Mouse (Mus musculus): Measurements from ENCODE around the gene Skp1a. TPM values are rescaled to one million over a fixed set of nuclear protein-coding genes. Genes with fewer than 3 reads are reported as not detected.

Gene Skp1a
- polyA plus RNA-seq, 1 experiment from 2014 or later, result 843 TPM

DNA sequence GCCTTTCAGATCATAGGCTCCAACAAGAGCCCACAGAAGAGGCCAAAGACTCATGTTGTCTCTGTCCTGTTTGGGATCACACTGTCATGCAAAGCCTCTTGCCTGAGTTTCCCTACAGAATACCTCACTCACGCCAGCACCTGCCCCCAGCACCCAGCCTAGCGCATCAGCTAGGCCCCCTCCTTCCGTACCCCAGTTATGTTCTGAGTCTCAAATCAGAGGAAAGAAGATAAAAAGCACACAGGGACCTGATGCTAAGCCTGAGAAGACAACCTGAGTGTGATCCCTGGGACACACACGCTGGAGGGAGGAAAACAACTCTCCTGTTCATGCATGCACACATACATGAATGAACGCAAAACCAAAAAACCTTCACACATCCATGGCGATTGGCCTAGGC lies 47.2 kb downstream of the Skp1a start:
- Histone ChIP-seq H3K4me3 (ENCODE audit: low read length) (no peak overlapping the region), H3K27ac (ENCODE audit: low read depth, low read length) (no peak overlapping the region), H3K36me3 (ENCODE audit: control insufficient read depth, insufficient read depth, low read length) (0 out of 2 replicates have a peak, but pooled peaks cover 5% of the 10 kb centered on the region), H3K9ac (ENCODE audit: low read depth, low read length) (no peak overlapping the region), H3K27me3 (ENCODE audit: control insufficient read depth, insufficient read depth, low read length) (no peaks in the 10 kb centered on the region), H3K9me3 (ENCODE audit: control insufficient read depth, low read length) (no peaks in the 10 kb centered on the region), H3K4me2 (replicated peaks; ENCODE audit: low read depth, low read length) (no peak overlapping the region), H3K4me1 (ENCODE audit: control insufficient read depth, insufficient read depth, low read length) (peaks cover 10% of the 10 kb centered on the region; the same call in 1 of the 2 replicates)
- ATAC-seq (ENCODE audit: low FRiP score, low TSS enrichment), result no peak
- WGBS, result 94% methylated on average over 6 of the region's 6 CpGs

DNA sequence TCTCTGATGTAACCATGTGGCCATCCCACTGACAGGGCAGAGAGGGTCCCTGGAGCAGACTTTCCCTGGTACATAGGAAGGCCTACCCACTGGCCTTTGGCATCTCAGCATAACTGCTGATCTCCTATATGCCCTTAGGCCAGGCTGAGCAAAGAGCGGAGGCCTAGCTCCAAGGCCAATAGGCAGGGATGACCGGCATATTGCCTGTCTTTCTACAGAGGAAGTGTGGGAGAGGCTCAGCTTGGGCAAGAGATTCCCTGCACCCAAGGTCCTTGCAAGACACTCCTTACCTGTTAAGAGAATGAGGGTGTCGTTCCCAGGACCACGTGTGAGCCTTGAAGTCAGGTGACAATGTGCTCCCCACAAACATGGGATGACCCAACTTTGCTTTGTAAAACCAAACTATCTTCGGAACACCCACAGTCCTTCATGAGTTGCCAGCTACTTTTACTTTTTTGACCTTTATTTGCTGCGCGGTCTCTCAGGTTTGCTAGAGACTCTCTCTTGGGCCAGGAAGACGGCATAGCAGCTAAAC lies 47.9 kb downstream of the Skp1a start:
- H3K9ac ChIP-seq (ENCODE audit: low read depth, low read length), result no peak overlapping the region
- H3K4me2 ChIP-seq (replicated peaks; ENCODE audit: low read depth, low read length), result no peak overlapping the region
- ATAC-seq (ENCODE audit: low FRiP score, low TSS enrichment), result no peak
- H3K27ac ChIP-seq (ENCODE audit: low read depth, low read length), result no peak overlapping the region
- 92% methylated on average over 8 of the region's 8 CpGs for WGBS
- H3K9me3 ChIP-seq (ENCODE audit: control insufficient read depth, low read length), result no peaks in the 10 kb centered on the region
- no peak overlapping the region for H3K4me3 ChIP-seq (ENCODE audit: low read length)
- 0 out of 2 replicates have a peak, but pooled peaks cover 5% of the 10 kb centered on the region for H3K36me3 ChIP-seq (ENCODE audit: control insufficient read depth, insufficient read depth, low read length)
- no peaks in the 10 kb centered on the region for H3K27me3 ChIP-seq (ENCODE audit: control insufficient read depth, insufficient read depth, low read length)
- H3K4me1 ChIP-seq (ENCODE audit: control insufficient read depth, insufficient read depth, low read length), result peaks cover 17% of the 10 kb centered on the region

DNA sequence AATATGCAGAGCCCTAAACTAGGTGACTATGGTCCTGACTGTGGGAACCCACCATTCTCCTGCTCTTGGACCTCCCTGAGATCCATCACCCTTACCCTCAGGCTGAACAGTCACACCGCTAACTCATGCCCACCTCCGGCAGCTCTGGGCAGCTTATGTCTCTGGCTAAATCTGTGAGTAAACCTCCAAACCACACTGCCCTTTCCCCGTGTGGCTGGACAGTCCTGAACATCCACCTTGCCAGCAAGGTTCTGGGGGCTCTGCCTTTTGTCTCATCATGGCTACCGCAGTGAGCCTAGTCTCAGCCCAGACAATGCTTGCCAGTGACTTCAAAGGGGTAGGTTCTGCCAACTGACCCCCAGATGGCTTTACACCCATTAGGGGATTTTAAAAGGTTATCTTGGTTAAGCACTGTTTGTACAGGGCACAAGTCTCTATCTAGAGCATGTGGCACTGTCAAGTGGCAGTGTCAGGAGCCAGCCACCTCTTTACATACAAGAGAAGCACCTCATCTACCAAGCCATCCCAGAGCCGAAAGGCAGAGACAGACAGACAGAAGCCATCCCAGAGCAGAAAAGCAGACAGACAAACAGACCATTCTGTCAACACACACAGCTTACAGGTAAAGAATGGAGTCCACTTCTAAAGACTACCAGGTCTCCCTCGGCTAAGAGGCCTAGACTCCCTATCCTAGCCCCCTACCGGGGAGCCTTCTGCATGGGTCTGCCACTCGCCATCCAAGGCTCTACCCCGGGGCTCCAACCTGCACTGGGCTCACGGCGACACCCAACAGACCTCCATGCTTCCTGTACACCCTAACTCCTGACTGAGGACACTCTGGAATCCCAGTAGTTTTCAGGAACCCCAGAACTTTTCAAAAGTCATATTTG lies 49.0 kb downstream of the Skp1a start:
- no peak overlapping the region for H3K27ac ChIP-seq (ENCODE audit: low read depth, low read length)
- H3K4me2 ChIP-seq (replicated peaks; ENCODE audit: low read depth, low read length), result no peak overlapping the region
- H3K4me3 ChIP-seq (ENCODE audit: low read length), result no peak overlapping the region
- 84% methylated on average over 11 of the region's 11 CpGs for WGBS
- 0 out of 2 replicates have a peak, but pooled peaks cover 5% of the 10 kb centered on the region for H3K36me3 ChIP-seq (ENCODE audit: control insufficient read depth, insufficient read depth, low read length)
- no peak for ATAC-seq (ENCODE audit: low FRiP score, low TSS enrichment)
- H3K9ac ChIP-seq (ENCODE audit: low read depth, low read length), result no peak overlapping the region
- no peaks in the 10 kb centered on the region for H3K9me3 ChIP-seq (ENCODE audit: control insufficient read depth, low read length)
- no peaks in the 10 kb centered on the region for H3K27me3 ChIP-seq (ENCODE audit: control insufficient read depth, insufficient read depth, low read length)
- peaks cover 19% of the 10 kb centered on the region for H3K4me1 ChIP-seq (ENCODE audit: control insufficient read depth, insufficient read depth, low read length)

DNA sequence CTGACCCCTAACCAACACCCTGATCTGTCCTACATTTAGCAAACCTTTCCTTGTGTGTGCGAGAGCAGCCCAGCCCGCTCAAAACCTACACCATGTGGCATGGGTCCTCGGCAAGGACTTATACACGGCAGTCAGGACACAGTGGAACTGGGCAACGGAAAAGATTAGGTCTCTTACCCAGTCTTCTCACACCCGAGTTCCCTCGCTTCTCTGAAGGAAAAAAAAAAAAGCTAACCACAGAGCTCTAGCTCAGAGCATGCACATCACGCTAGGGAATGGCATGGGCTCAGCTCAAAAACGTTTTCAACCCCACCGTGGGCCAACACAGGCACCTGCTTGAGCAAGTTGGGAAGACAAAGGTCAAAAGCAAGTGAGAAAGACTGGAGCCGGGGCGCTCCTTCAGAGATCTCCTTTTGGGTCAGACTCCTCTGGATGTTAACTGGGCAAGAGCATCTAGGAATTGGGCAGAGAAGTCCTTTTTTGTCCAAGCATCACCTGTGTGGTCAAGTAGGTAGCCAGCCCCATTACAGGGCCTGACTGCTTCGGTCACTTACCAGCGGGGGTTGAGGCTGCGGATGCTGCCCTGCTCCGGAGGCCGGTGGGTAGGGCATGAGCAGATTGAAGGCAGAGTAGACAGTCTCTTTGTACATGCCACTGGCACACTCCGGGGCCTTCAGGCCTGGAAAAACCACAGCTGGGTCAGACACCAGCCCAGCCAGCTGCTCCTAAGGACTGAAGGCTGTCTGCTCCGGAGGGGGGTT lies 50.0 kb downstream of the Skp1a start:
- peak overlapping the region; percentile 65 for H3K4me3 ChIP-seq (ENCODE audit: low read length)
- H3K9me3 ChIP-seq (ENCODE audit: control insufficient read depth, low read length), result no peaks in the 10 kb centered on the region
- H3K9ac ChIP-seq (ENCODE audit: low read depth, low read length), result no peak overlapping the region; the same call in 1 of the 2 replicates
- H3K4me2 ChIP-seq (replicated peaks; ENCODE audit: low read depth, low read length), result peak overlapping the region; percentile 95
- H3K27me3 ChIP-seq (ENCODE audit: control insufficient read depth, insufficient read depth, low read length), result no peaks in the 10 kb centered on the region
- H3K27ac ChIP-seq (ENCODE audit: low read depth, low read length), result no peak overlapping the region
- 64% methylated on average over 19 of the region's 19 CpGs for WGBS
- peaks cover 24% of the 10 kb centered on the region for H3K4me1 ChIP-seq (ENCODE audit: control insufficient read depth, insufficient read depth, low read length)
- H3K36me3 ChIP-seq (ENCODE audit: control insufficient read depth, insufficient read depth, low read length), result 0 out of 2 replicates have a peak, but pooled peaks cover 5% of the 10 kb centered on the region
- ATAC-seq (ENCODE audit: low FRiP score, low TSS enrichment), result no peak

DNA sequence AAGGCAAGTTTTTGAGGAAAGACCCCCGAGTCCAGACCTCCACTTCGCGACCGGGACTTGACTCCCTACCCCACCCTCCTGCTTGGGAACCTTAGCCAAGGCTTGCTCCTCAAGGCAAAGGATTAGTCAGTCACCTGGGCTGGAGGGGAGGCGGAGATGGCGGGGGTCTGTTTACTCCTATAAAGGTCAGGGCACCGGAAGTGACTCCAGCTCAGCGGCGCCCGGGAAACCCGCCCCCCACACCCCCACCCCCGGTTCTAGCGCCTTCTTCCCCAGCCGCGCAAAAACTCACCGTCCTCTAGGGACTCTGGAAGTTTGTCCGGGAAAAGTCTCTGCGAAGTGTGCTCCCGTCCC lies 50.6 kb downstream of the Skp1a start:
- 2% methylated on average over 19 of the region's 19 CpGs for WGBS
- Histone ChIP-seq H3K27me3 (ENCODE audit: control insufficient read depth, insufficient read depth, low read length) (no peaks in the 10 kb centered on the region), H3K9ac (ENCODE audit: low read depth, low read length) (peak overlapping the region; percentile 70; the same call in 1 of the 2 replicates), H3K4me3 (ENCODE audit: low read length) (peak overlapping the region; percentile 65), H3K4me2 (replicated peaks; ENCODE audit: low read depth, low read length) (peak overlapping the region; percentile 95), H3K4me1 (ENCODE audit: control insufficient read depth, insufficient read depth, low read length) (peaks cover 28% of the 10 kb centered on the region), H3K9me3 (ENCODE audit: control insufficient read depth, low read length) (no peaks in the 10 kb centered on the region), H3K27ac (ENCODE audit: low read depth, low read length) (no peak overlapping the region), H3K36me3 (ENCODE audit: control insufficient read depth, insufficient read depth, low read length) (0 out of 2 replicates have a peak, but pooled peaks cover 5% of the 10 kb centered on the region)
- ATAC-seq (ENCODE audit: low FRiP score, low TSS enrichment), result 0 out of 2 replicates have a peak, but pooled peaks have one; percentile 1

DNA sequence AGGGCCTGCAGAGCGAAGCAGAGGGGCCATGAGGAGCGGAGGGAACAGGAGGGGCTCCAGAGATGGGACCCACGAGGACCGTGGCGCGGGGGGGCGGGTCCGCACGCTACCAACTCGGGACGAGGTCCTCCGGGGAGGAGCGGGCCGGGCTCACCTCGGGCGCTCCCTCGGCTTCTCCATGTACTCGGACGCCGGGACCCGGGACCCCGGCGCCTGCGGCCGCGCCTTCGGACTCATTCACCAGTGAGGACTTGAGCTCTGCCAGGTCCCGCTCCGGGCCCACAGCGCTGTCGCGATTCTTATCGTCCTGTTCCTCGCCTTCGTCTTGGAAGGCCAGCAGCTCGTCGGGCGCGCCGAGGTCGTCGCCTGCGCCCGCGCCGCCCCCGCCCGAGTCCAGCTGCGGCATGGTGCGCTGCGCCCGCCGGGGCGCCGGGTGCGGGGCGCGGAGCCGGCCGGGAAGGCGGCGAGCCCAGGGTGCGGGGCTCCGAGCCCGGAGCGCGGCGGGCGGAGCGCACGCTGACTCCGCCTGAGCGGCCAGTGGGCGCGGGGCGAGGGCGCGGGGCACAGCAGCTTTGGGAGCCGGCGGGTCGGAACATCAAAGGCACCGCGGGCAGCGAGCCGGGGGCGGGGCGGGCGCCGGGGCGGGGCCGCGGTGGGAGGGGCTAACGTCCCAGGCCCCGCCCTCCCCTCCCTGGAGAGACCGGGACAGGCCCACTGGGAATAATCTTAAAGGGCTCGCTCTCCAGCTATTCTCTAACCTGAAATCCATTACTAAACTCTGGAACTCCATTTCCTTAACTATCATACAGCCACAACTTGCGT lies 51.2 kb downstream of the Skp1a start, which contains the start of gene Tcf7:
Gene Tcf7, minus strand, starts transcription at position 241 of the 822 bp plus-strand sequence.
- peak within 1 kb of the TSS; percentile 95 for H3K4me2 ChIP-seq (replicated peaks; ENCODE audit: low read depth, low read length)
- 0 out of 2 replicates have a peak, but pooled peaks cover 2% of the 10 kb centered on the region for H3K36me3 ChIP-seq (ENCODE audit: control insufficient read depth, insufficient read depth, low read length)
- H3K9ac ChIP-seq (ENCODE audit: low read depth, low read length), result peak within 1 kb of the TSS; percentile 70
- no peaks in the 10 kb centered on the region for H3K27me3 ChIP-seq (ENCODE audit: control insufficient read depth, insufficient read depth, low read length)
- peak within 1 kb of the TSS; percentile 38; the same call in 1 of the 2 replicates for H3K27ac ChIP-seq (ENCODE audit: low read depth, low read length)
- peak within 1 kb of the TSS; percentile 65 for H3K4me3 ChIP-seq (ENCODE audit: low read length)
- H3K9me3 ChIP-seq (ENCODE audit: control insufficient read depth, low read length), result no peaks in the 10 kb centered on the region
- ATAC-seq (ENCODE audit: low FRiP score, low TSS enrichment), result peak; percentile 70
- H3K4me1 ChIP-seq (ENCODE audit: control insufficient read depth, insufficient read depth, low read length), result peaks cover 28% of the 10 kb centered on the region
- under 1% methylated on average over 65 of the region's 97 CpGs for WGBS

DNA sequence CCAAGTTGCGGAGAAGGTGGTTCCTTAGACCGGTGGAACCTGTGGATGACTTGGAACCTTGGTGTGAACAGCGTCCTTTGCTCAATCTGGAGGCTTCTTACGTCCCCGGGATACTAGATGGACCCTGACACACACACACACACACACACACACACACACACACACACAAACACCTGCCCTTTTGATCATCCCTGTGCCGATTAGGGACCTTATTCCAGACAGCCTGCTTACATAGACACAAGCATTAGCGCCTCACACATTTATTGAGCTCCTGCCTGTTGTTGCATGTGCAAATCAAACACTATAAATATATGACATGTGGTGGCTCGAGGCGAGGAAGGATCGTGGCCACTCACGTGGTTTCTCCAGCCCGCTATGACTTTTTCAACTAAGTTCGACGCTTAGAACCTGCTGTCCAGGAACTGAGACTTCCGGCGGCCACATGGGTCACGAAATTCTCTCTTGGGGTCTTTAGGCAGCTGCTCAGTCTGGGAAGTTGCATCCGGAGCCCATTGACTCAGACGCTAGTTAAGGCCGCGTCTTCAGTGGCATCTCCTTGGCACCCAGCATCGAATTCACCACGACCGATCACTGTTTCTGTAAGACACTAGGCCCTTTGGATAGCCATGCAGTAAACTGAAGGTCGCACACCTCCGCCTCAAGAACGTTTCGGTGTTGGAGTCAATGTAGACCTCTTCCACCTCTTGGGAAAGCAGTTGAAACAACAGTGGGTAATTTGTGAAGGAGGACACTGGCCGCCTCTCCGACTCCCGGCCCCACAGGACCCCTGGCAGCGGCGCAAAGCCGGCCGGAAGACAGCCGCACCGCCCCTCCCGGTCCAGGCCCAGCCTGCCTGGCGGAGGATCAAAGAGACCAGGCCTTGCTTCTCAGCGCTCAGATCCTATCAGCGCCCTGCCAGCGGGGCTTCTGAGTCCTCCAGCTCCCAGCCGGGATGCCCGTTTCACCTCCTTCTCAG lies 52.1 kb downstream of the Skp1a start:
- Histone ChIP-seq H3K4me1 (ENCODE audit: control insufficient read depth, insufficient read depth, low read length) (peaks cover 28% of the 10 kb centered on the region), H3K27me3 (ENCODE audit: control insufficient read depth, insufficient read depth, low read length) (no peaks in the 10 kb centered on the region), H3K9ac (ENCODE audit: low read depth, low read length) (peak overlapping the region; percentile 70), H3K4me3 (ENCODE audit: low read length) (peak overlapping the region; percentile 65), H3K9me3 (ENCODE audit: control insufficient read depth, low read length) (no peaks in the 10 kb centered on the region), H3K27ac (ENCODE audit: low read depth, low read length) (peak overlapping the region; percentile 37; the same call in 1 of the 2 replicates), H3K36me3 (ENCODE audit: control insufficient read depth, insufficient read depth, low read length) (0 out of 2 replicates have a peak, but pooled peaks cover 2% of the 10 kb centered on the region), H3K4me2 (replicated peaks; ENCODE audit: low read depth, low read length) (peak overlapping the region; percentile 95)
- WGBS, result 5% methylated on average over 44 of the region's 44 CpGs
- peak; percentile 59 for ATAC-seq (ENCODE audit: low FRiP score, low TSS enrichment)
